Mouse (Mus musculus) embryo, embryonic 10 days (tissue): ENCODE measurements around the gene Fosl2.

Experiments
- DNase-seq: peaks from one replicate; pipeline ENCODE4 v3.0.0-alpha.2; 2015; ENCODE audit warnings: low spot score

The Fosl2 gene

GRCm38 (mm10) chr5:32134051-32134732, 1.4 kb upstream of the Fosl2 start:
- DNase-seq, result no peak

GRCm38 (mm10) chr5:32134903-32135335, 682 bp upstream of the Fosl2 start:
- DNase-seq, result no peak

GRCm38 (mm10) chr5:32136301-32136863, 781 bp downstream of the Fosl2 start:
- peak; percentile 42 for DNase-seq

GRCm38 (mm10) chr5:32137106-32137522, 1.5 kb downstream of the Fosl2 start:
- no peak for DNase-seq

GRCm38 (mm10) chr5:32138446-32139195, 3.0 kb downstream of the Fosl2 start:
- DNase-seq, result no peak

GRCm38 (mm10) chr5:32139516-32140037, 4.0 kb downstream of the Fosl2 start:
- peak; percentile 55 for DNase-seq

GRCm38 (mm10) chr5:32141899-32142298, 6.3 kb downstream of the Fosl2 start:
- no peak for DNase-seq

GRCm38 (mm10) chr5:32143433-32143970, 7.9 kb downstream of the Fosl2 start:
- DNase-seq, result no peak

GRCm38 (mm10) chr5:32146281-32146680, 10.7 kb downstream of the Fosl2 start:
- no peak for DNase-seq

- no peak for DNase-seq
These were observed 13.0 kb downstream of the Fosl2 start for GRCm38 (mm10) chr5:32148593-32148992.

GRCm38 (mm10) chr5:32151244-32151643, 15.6 kb downstream of the Fosl2 start:
- DNase-seq, result no peak

- peak; percentile 31 for DNase-seq
These were observed 17.3 kb downstream of the Fosl2 start for GRCm38 (mm10) chr5:32152725-32153417.

GRCm38 (mm10) chr5:32153418-32153740, 17.8 kb downstream of the Fosl2 start:
- no peak for DNase-seq

GRCm38 (mm10) chr5:32153791-32154490, 18.3 kb downstream of the Fosl2 start:
- no peak for DNase-seq

- no peak for DNase-seq
These were observed 19.5 kb downstream of the Fosl2 start for GRCm38 (mm10) chr5:32154931-32155688.

GRCm38 (mm10) chr5:32155927-32156326, 20.3 kb downstream of the Fosl2 start:
- no peak for DNase-seq

- no peak for DNase-seq
These were observed 28.0 kb downstream of the Fosl2 start for GRCm38 (mm10) chr5:32163478-32164043.

- no peak for DNase-seq
These were observed 36.6 kb downstream of the Fosl2 start for GRCm38 (mm10) chr5:32172188-32172587.

- DNase-seq, result no peak
These were observed 41.2 kb downstream of the Fosl2 start for GRCm38 (mm10) chr5:32176800-32177199.

- no peak for DNase-seq
These were observed 42.1 kb downstream of the Fosl2 start for GRCm38 (mm10) chr5:32177737-32178136.
